Mouse (Mus musculus) frontal cortex, adult (tissue): Measurements from ENCODE around the gene Gm5617.
"Not testable (repeated sequence)": the region's sequence is repeated elsewhere in the genome, so short reads cannot be mapped to it uniquely, and the experiment has no call there.

Experiments used
- ATAC-seq: cut with Nextera tagmentation; 2 replicates; pipeline ENCODE4 v1.9.2; 2017; ENCODE audit warnings: mild to moderate bottlenecking, moderate library complexity, mixed read lengths; ENCODE audit not compliant: low TSS enrichment

Gm5617 gene

GRCm38 (mm10) chr9:48494817-48495547 lies at the start of gene Gm5617, which contains the start of gene Rbm7:
Gene Gm5617 (plus strand): TSS chr9:48495442.
Gene Rbm7 (minus strand): TSS chr9:48495299.
- ATAC-seq = peak; percentile 99

- ATAC-seq = no peak
These were observed 47.4 kb upstream of the Gm5617 start for GRCm38 (mm10) chr9:48447783-48448209.

- ATAC-seq = no peak
These were observed 45.2 kb upstream of the Gm5617 start for GRCm38 (mm10) chr9:48450066-48450465.

GRCm38 (mm10) chr9:48455961-48456360 lies 39.3 kb upstream of the Gm5617 start:
- no peak for ATAC-seq

- ATAC-seq = no peak
These were observed 36.4 kb upstream of the Gm5617 start for GRCm38 (mm10) chr9:48458879-48459278.

GRCm38 (mm10) chr9:48459391-48459790 lies 35.9 kb upstream of the Gm5617 start:
- no peak for ATAC-seq

GRCm38 (mm10) chr9:48460720-48461119 lies 34.5 kb upstream of the Gm5617 start:
- no peak for ATAC-seq

- no peak for ATAC-seq
These were observed 33.7 kb upstream of the Gm5617 start for GRCm38 (mm10) chr9:48461545-48461944.

- no peak for ATAC-seq
These were observed 29.6 kb upstream of the Gm5617 start for GRCm38 (mm10) chr9:48465671-48466070.

GRCm38 (mm10) chr9:48466804-48467203 lies 28.4 kb upstream of the Gm5617 start:
- ATAC-seq = no peak

GRCm38 (mm10) chr9:48467471-48467870 lies 27.8 kb upstream of the Gm5617 start:
- not testable (repeated sequence) for ATAC-seq

- ATAC-seq = peak; percentile 81
These were observed 22.7 kb upstream of the Gm5617 start for GRCm38 (mm10) chr9:48472441-48473025.

GRCm38 (mm10) chr9:48473131-48473530 lies 22.1 kb upstream of the Gm5617 start:
- peak; percentile 69; the same call in 1 of the 2 replicates for ATAC-seq

GRCm38 (mm10) chr9:48474367-48474766 lies 20.9 kb upstream of the Gm5617 start:
- no peak for ATAC-seq

GRCm38 (mm10) chr9:48476236-48477165 lies 18.7 kb upstream of the Gm5617 start:
- no peak for ATAC-seq

GRCm38 (mm10) chr9:48478808-48479207 lies 16.4 kb upstream of the Gm5617 start:
- no peak for ATAC-seq

GRCm38 (mm10) chr9:48479838-48480410 lies 15.3 kb upstream of the Gm5617 start:
- ATAC-seq = no peak

- ATAC-seq = peak; percentile 100
These were observed 14.6 kb upstream of the Gm5617 start, which contains the start of gene Rexo2 for GRCm38 (mm10) chr9:48480411-48481213. Gene Rexo2 (minus strand): TSS chr9:48480623.

- ATAC-seq = no peak
These were observed 13.8 kb upstream of the Gm5617 start for GRCm38 (mm10) chr9:48481214-48482134.

GRCm38 (mm10) chr9:48495548-48495932 lies 298 bp downstream of the Gm5617 start:
- ATAC-seq = peak; percentile 55
